Mouse (Mus musculus) intestine, embryonic 16.5 days (tissue): ENCODE data around the gene Zfp628. TPM values are rescaled to one million over a fixed set of nuclear protein-coding genes. Genes with fewer than 3 reads are reported as not detected.

Source experiments
- ATAC-seq: fragments of 200-750 bp; cut with Nextera tagmentation; 2 replicates; pipeline ENCODE4 v1.8.0; 2017; ENCODE audit warnings: moderate TSS enrichment, moderate library complexity
- H3K27ac ChIP-seq: fragments of 300-500 bp; sonication (generic); 2 replicates; pipeline ENCODE4 v1.5.1; 2014; ENCODE audit warnings: mild to moderate bottlenecking, low read length
- H3K27me3 ChIP-seq: fragments of 300-500 bp; sonication (generic); replicated peaks from 2 replicates; pipeline ENCODE4 v1.6.1; 2014; ENCODE audit warnings: low read length, control low read depth, mixed read lengths; ENCODE audit not compliant: control insufficient read depth, insufficient read depth
- H3K36me3 ChIP-seq: fragments of 300-500 bp; sonication (generic); 2 replicates; pipeline ENCODE4 v1.6.1; 2014; ENCODE audit warnings: low read length, control low read depth; ENCODE audit not compliant: control insufficient read depth, insufficient read depth
- H3K4me1 ChIP-seq: fragments of 300-500 bp; sonication (generic); 2 replicates; pipeline ENCODE4 v1.6.1; 2014; ENCODE audit warnings: low read length, control low read depth, mixed read lengths; ENCODE audit not compliant: control insufficient read depth, insufficient read depth
- H3K4me2 ChIP-seq: fragments of 300-500 bp; sonication (generic); 2 replicates; pipeline ENCODE4 v1.6.1; 2014; ENCODE audit warnings: low read depth, low read length, control low read depth
- H3K4me3 ChIP-seq: fragments of 300-500 bp; sonication (generic); 2 replicates; pipeline ENCODE4 v1.5.1; 2014; ENCODE audit warnings: mild to moderate bottlenecking, low read length
- H3K9ac ChIP-seq: fragments of 300-500 bp; sonication (generic); 2 replicates; pipeline ENCODE4 v1.6.1; 2014; ENCODE audit warnings: low read depth, low read length
- H3K9me3 ChIP-seq: fragments of 300-500 bp; sonication (generic); 2 replicates; pipeline ENCODE4 v1.6.1; 2016; ENCODE audit warnings: low read length, control low read depth; ENCODE audit not compliant: control insufficient read depth
- WGBS: fragments of 180-500 bp; shearing (Covaris S2); extraction: QIAGEN DNeasy Blood & Tissue Kit; methylation state at CpG from one replicate; pipeline ENCODE4 v1.1.7; 2014; 5-methylcytosine and 5-hydroxymethylcytosine counted together
- polyA plus RNA-seq: library from polyadenylated mRNA; unstranded; fragments of >200 nt; fragmentation: Nextera tagmentation; extraction: Ambion mirVana; gene quantifications from 2 replicates; pipeline ENCODE4 v1.2.1, GENCODE M21; 2015

Gene Zfp628
- polyA plus RNA-seq, 1 experiment from 2014 or later = 2.7 TPM

- Histone ChIP-seq H3K27ac (peak overlapping the region; percentile 96), H3K4me2 (peak overlapping the region; percentile 87), H3K4me1 (peaks cover 18% of the 10 kb centered on the region), H3K4me3 (peak overlapping the region; percentile 69), H3K36me3 (peaks cover 20% of the 10 kb centered on the region), H3K27me3 (no peaks in the 10 kb centered on the region), H3K9ac (peak overlapping the region; percentile 85), H3K9me3 (no peaks in the 10 kb centered on the region)
- WGBS = 14% methylated on average over 14 of the region's 14 CpGs
- peak; percentile 66 for ATAC-seq
Observed at GRCm38 (mm10) chr7:4915669-4916416, 826 bp downstream of the Zfp628 start.

GRCm38 (mm10) chr7:4917494-4917893 is 2.5 kb downstream of the Zfp628 start:
- Histone ChIP-seq H3K27ac (no peak overlapping the region), H3K27me3 (no peaks in the 10 kb centered on the region), H3K4me2 (no peak overlapping the region), H3K9ac (no peak overlapping the region), H3K36me3 (peaks cover 21% of the 10 kb centered on the region), H3K4me3 (no peak overlapping the region), H3K9me3 (no peaks in the 10 kb centered on the region), H3K4me1 (peaks cover 19% of the 10 kb centered on the region)
- 86% methylated on average over 2 of the region's 2 CpGs for WGBS
- ATAC-seq = no peak

GRCm38 (mm10) chr7:4918681-4919080 is 3.7 kb downstream of the Zfp628 start:
- H3K4me1 ChIP-seq = peaks cover 31% of the 10 kb centered on the region
- 94% methylated on average over 15 of the region's 15 CpGs for WGBS
- ATAC-seq = no peak

GRCm38 (mm10) chr7:4919096-4919495 is 4.1 kb downstream of the Zfp628 start:
- Histone ChIP-seq H3K9ac (no peak overlapping the region), H3K4me1 (peaks cover 35% of the 10 kb centered on the region), H3K36me3 (peaks cover 21% of the 10 kb centered on the region), H3K9me3 (no peaks in the 10 kb centered on the region), H3K4me2 (no peak overlapping the region), H3K27me3 (no peaks in the 10 kb centered on the region), H3K27ac (no peak overlapping the region), H3K4me3 (no peak overlapping the region)
- 84% methylated on average over 21 of the region's 21 CpGs for WGBS
- no peak for ATAC-seq

More at GRCm38 (mm10) chr7:4918681-4919080, 3.7 kb downstream of the Zfp628 start:
- no peak overlapping the region for H3K4me3 ChIP-seq
- H3K27ac ChIP-seq = no peak overlapping the region
- peaks cover 21% of the 10 kb centered on the region for H3K36me3 ChIP-seq
- no peak overlapping the region for H3K4me2 ChIP-seq
- H3K27me3 ChIP-seq = no peaks in the 10 kb centered on the region
- H3K9me3 ChIP-seq = no peaks in the 10 kb centered on the region
- H3K9ac ChIP-seq = no peak overlapping the region

DNA sequence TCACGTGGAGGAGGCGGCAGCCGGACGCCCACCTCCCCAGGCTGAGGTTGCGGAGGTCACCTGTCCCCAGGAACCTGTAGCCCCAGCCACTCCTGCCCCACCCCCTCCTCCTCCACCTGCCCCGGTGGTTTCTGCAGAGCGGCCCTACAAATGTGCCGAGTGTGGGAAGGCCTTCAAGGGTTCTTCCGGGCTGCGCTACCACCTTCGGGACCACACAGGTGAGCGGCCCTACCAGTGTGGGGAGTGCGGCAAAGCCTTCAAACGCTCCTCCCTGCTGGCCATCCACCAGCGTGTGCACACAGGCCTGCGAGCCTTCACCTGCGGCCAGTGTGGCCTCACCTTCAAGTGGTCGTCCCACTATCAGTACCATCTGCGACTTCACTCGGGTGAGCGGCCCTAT is 5.0 kb downstream of the Zfp628 start:
- Histone ChIP-seq H3K36me3 (peaks cover 21% of the 10 kb centered on the region), H3K9me3 (no peaks in the 10 kb centered on the region), H3K4me2 (no peak overlapping the region), H3K4me1 (peaks cover 36% of the 10 kb centered on the region), H3K9ac (no peak overlapping the region), H3K27ac (no peak overlapping the region), H3K4me3 (no peak overlapping the region), H3K27me3 (no peaks in the 10 kb centered on the region)
- WGBS = 91% methylated on average over 21 of the region's 21 CpGs
- ATAC-seq = no peak

GRCm38 (mm10) chr7:4920496-4920895 is 5.5 kb downstream of the Zfp628 start:
- Histone ChIP-seq H3K4me2 (no peak overlapping the region), H3K4me3 (no peak overlapping the region), H3K36me3 (peaks cover 21% of the 10 kb centered on the region), H3K27me3 (no peaks in the 10 kb centered on the region), H3K4me1 (peaks cover 40% of the 10 kb centered on the region), H3K27ac (no peak overlapping the region; the same call in 1 of the 2 replicates), H3K9ac (0 out of 2 replicates have a peak overlapping the region, but pooled peaks have one; percentile 4), H3K9me3 (no peaks in the 10 kb centered on the region)
- 92% methylated on average over 19 of the region's 19 CpGs for WGBS
- no peak for ATAC-seq

- Histone ChIP-seq H3K9ac (0 out of 2 replicates have a peak overlapping the region, but pooled peaks have one; percentile 4), H3K27ac (peak overlapping the region; percentile 66), H3K4me2 (no peak overlapping the region), H3K9me3 (no peaks in the 10 kb centered on the region), H3K4me1 (peaks cover 43% of the 10 kb centered on the region), H3K27me3 (no peaks in the 10 kb centered on the region), H3K36me3 (peaks cover 21% of the 10 kb centered on the region), H3K4me3 (no peak overlapping the region)
- ATAC-seq = no peak
- 63% methylated on average over 23 of the region's 23 CpGs for WGBS
Observed at GRCm38 (mm10) chr7:4920976-4921823, 6.2 kb downstream of the Zfp628 start.

DNA sequence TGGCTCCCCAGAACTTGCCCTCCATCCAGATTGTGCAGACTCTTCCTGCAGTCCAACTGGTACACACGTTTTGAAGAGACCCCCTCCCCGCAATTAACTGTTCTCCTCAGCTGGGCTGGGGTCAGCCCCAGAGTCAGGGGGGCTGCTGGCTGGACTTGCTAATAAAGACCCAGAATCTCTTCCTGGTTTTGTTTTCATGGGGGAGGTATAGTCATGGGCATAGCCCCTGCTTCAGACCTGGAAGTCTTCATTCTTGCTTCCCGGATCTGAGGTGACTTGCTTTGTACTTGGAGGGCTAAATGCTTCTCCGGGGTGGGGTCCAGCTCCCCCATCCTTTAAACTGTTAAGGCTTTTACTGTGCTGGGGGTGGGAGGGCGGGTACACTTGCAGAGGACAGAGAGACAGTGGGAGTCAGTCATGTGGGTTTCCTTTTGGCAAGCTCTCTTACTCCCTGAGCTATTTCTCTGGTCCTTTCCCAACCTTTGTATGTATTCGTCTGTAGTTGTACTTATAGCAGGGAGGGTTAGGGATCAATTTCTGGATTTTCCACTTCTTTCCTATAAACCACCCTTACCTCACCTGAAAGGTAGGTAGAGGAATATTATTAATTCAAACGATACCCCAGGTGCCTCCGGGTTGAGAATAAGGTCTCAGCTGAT is 6.9 kb downstream of the Zfp628 start, which contains the start of gene Nat14:
Gene Nat14, plus strand, starts transcription at position 205 of the 659 bp plus-strand sequence.
- peak within 1 kb of the TSS; percentile 21 for H3K4me3 ChIP-seq
- H3K9ac ChIP-seq = peak within 1 kb of the TSS; percentile 69; the same call in 1 of the 2 replicates
- WGBS = 35% methylated on average over 8 of the region's 8 CpGs
- no peaks in the 10 kb centered on the region for H3K9me3 ChIP-seq
- no peaks in the 10 kb centered on the region; the same call in 1 of the 2 replicates for H3K27me3 ChIP-seq
- peak within 1 kb of the TSS; percentile 66 for H3K27ac ChIP-seq
- peaks cover 21% of the 10 kb centered on the region for H3K36me3 ChIP-seq
- ATAC-seq = no peak
- peak within 1 kb of the TSS; percentile 56 for H3K4me2 ChIP-seq
- H3K4me1 ChIP-seq = peaks cover 41% of the 10 kb centered on the region

DNA sequence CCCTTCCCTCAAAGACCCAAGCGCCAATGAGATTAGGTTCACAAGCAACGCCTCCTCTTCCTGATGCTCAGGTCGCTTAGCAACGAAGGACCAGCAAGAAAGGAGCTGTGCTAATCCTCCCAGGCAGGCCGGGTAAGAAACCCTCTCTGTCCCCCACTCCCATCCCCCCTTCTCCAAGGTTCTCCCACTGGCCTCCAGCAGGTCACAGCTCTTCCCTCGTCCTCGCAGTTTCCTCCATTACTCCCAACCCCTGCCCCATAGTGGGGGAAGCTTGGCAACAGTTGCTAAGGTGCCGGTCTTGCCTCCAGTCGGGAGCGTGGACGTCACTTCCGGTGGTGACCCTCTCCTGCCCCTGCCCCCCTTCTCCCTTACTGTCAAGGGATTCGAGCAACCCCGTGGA is 7.5 kb downstream of the Zfp628 start:
- 1% methylated on average over 14 of the region's 14 CpGs for WGBS
- Histone ChIP-seq H3K27ac (peak overlapping the region; percentile 43; the same call in 1 of the 2 replicates), H3K4me1 (peaks cover 42% of the 10 kb centered on the region)

More for the DNA sequence above, 7.5 kb downstream of the Zfp628 start:
- peaks cover 21% of the 10 kb centered on the region for H3K36me3 ChIP-seq
- H3K27me3 ChIP-seq = no peaks in the 10 kb centered on the region; the same call in 1 of the 2 replicates
- ATAC-seq = peak; percentile 14
- H3K9me3 ChIP-seq = no peaks in the 10 kb centered on the region
- H3K4me3 ChIP-seq = peak overlapping the region; percentile 21
- H3K9ac ChIP-seq = peak overlapping the region; percentile 69; the same call in 1 of the 2 replicates
- H3K4me2 ChIP-seq = peak overlapping the region; percentile 56
